Mouse (Mus musculus): Measurements from ENCODE around the gene Reps2. TPM values are rescaled to one million over a fixed set of nuclear protein-coding genes. Genes with fewer than 3 reads are reported as not detected.

The Reps2 gene
- polyA plus RNA-seq, 1 experiment from 2014 or later = 2.1 TPM

DNA sequence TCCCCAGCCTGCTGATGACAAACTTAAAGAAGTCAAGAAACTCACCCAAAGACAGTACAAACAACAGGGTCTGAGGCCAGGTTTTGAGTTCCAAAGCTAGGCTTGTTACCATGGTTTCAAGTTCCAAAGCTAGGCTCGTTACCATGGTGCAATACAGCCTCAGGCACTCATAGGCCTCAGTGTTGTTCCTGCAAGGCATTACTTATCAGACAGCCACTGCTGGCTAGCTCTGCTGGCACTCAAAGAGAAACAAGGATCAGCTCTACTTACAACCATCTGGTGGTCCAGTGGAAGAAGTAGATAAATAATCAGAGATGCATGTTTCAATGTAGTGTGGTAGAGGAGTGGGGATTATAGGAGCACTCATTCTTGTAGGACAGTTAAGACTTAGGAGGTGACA, 200.5 kb downstream of the Reps2 start:
- Histone ChIP-seq H3K4me2 (replicated peaks) (no peak overlapping the region), H3K27ac (replicated peaks) (no peak overlapping the region), H3K4me3 (replicated peaks) (no peak overlapping the region), H3K36me3 (no peaks in the 10 kb centered on the region), H3K4me1 (no peaks in the 10 kb centered on the region), H3K27me3 (peaks cover 3% of the 10 kb centered on the region; the same call in 1 of the 2 replicates), H3K9ac (no peak overlapping the region), H3K9me3 (replicated peaks) (no peaks in the 10 kb centered on the region)
- no peak for ATAC-seq (ENCODE audit: insufficient number of reproducible peaks, low FRiP score, low TSS enrichment, low read depth)
- WGBS = 39% methylated on average over 1 of the region's 1 CpGs

DNA sequence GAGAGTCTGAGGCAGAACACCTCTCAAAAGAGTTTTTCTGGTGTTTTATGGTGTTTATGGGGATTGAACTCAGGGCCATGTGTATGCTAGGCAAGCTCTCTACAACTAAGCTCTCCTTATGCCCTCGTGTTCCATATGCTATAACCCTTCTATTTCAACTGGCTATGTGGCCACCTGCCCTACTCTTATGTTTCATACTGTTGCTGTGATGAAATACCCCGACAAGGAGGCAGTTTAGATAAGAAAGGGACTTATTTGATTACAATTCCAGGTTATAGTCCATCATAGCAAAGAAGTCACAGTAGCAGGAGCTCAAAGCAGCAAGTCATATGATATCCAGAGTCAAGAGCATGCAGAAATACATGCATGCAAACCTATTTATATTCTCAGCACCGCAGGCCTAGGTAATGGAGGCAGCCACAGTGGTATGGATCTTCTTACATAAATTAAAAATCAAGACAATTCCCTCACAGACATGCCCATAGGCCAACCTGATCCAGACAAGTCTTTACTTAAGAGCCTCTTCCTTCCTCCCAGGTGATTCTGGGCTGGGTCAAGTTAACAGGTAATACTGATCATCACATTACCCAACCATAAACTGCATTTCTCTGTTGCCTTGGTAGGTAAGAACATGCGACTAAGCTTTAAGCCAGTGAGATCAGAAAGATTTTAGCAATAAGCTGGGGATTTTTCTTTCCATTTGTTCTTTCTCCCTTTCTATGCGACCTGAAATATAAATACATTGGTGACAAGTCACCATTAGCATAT, 210.5 kb downstream of the Reps2 start:
- Histone ChIP-seq H3K36me3 (no peaks in the 10 kb centered on the region), H3K4me2 (replicated peaks) (no peak overlapping the region), H3K27me3 (peaks cover 6% of the 10 kb centered on the region; the same call in 1 of the 2 replicates), H3K9ac (no peak overlapping the region), H3K27ac (replicated peaks) (no peak overlapping the region), H3K4me1 (no peaks in the 10 kb centered on the region), H3K9me3 (replicated peaks) (no peaks in the 10 kb centered on the region), H3K4me3 (replicated peaks) (no peak overlapping the region)
- 69% methylated on average over 5 of the region's 5 CpGs for WGBS
- no peak for ATAC-seq (ENCODE audit: insufficient number of reproducible peaks, low FRiP score, low TSS enrichment, low read depth)

DNA sequence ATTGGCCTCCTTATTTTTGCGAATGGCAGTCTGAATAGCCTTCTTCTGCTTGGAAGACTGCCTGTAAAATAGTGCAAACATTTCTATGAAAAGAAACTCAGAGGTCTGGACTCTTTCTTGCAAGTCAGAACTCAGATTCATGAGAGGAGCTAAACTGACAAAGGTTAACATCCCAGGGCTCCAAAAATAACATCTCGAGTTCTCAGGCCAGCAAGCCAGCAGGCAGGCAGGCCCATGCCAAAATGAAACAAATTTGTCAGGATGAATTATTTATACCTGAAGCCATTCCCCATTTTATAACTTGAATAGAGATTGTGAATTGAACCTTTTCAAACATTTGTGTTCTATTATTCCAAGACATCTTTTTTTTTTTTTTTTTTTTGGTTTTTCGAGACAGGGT, 215.8 kb downstream of the Reps2 start:
- 80% methylated on average over 2 of the region's 3 CpGs for WGBS
- no peaks in the 10 kb centered on the region for H3K36me3 ChIP-seq
- ATAC-seq (ENCODE audit: insufficient number of reproducible peaks, low FRiP score, low TSS enrichment, low read depth) = no peak
- no peak overlapping the region for H3K4me3 ChIP-seq (replicated peaks)
- no peaks in the 10 kb centered on the region for H3K4me1 ChIP-seq
- H3K27ac ChIP-seq (replicated peaks) = no peak overlapping the region
- H3K27me3 ChIP-seq = peaks cover under 1% of the 10 kb centered on the region; the same call in 1 of the 2 replicates
- H3K9ac ChIP-seq = no peak overlapping the region
- no peaks in the 10 kb centered on the region for H3K9me3 ChIP-seq (replicated peaks)
- H3K4me2 ChIP-seq (replicated peaks) = no peak overlapping the region

DNA sequence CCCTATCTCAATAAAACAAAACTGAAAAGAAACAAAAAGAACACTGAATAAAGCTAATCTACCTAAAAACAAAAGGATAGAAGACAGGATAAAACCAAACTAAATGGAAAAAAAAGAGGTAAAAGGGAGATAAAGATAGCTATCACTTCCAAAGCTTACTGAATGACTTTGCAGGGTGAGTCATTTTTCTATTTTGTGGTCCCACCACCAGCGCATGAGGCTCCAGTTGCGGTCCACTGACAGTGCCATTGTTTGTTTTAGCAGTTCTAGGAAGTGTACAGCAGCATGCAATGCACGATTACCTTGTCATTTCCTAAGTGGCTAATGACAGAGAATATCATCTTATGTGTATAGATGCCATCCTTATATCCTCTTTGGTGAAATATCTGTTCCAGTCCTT, 224.0 kb downstream of the Reps2 start:
- H3K4me2 ChIP-seq (replicated peaks) = no peak overlapping the region
- 69% methylated on average over 3 of the region's 3 CpGs for WGBS
- H3K9ac ChIP-seq = no peak overlapping the region
- no peak for ATAC-seq (ENCODE audit: insufficient number of reproducible peaks, low FRiP score, low TSS enrichment, low read depth)
- H3K4me3 ChIP-seq (replicated peaks) = no peak overlapping the region
- H3K36me3 ChIP-seq = no peaks in the 10 kb centered on the region
- no peaks in the 10 kb centered on the region for H3K9me3 ChIP-seq (replicated peaks)
- H3K27me3 ChIP-seq = 0 out of 2 replicates have a peak, but pooled peaks cover 3% of the 10 kb centered on the region
- H3K4me1 ChIP-seq = no peaks in the 10 kb centered on the region
- no peak overlapping the region for H3K27ac ChIP-seq (replicated peaks)

DNA sequence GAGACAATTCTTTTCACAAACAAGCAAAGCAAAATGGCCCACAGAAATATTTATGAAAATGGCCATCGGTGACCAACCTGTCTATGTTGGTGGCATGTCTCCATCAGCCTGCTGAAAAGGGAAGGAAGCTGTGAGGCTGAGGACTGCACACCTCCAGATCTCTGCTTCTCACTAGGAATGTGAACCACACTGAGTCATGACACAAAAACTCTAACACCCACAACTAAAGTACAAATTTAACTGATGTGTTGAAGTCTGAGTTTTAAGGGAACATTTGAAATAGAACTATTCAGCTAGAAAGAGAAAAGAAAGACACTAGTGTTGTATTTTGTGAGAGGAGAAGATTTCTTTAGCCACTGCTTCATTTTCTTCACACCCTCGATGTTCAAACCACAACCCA, 230.3 kb downstream of the Reps2 start:
- ATAC-seq (ENCODE audit: insufficient number of reproducible peaks, low FRiP score, low TSS enrichment, low read depth) = no peak
- no peak overlapping the region for H3K4me2 ChIP-seq (replicated peaks)
- H3K4me1 ChIP-seq = no peaks in the 10 kb centered on the region
- H3K9ac ChIP-seq = no peak overlapping the region
- no peak overlapping the region for H3K27ac ChIP-seq (replicated peaks)
- H3K9me3 ChIP-seq (replicated peaks) = no peaks in the 10 kb centered on the region
- H3K4me3 ChIP-seq (replicated peaks) = no peak overlapping the region
- peaks cover 12% of the 10 kb centered on the region; the same call in 1 of the 2 replicates for H3K27me3 ChIP-seq
- WGBS = 84% methylated on average over 2 of the region's 2 CpGs
- H3K36me3 ChIP-seq = no peaks in the 10 kb centered on the region

DNA sequence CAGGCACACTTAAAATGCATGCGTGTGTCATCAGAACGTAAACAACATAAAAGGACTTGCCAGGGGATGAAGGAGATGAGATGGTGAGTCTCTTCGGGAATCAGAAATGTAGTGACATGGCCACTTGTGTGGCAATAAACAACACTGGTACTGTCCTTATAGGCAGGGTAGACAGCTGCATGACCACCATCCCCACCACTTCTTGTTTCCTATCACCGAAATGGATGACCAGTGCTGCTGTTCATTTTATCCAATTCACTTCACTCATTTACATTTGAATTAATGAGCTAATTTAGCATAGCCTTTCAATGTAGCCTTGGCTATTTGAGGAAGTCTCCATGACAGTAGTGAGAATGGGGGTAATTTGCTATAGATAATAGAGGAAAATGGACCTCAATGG, 236.2 kb downstream of the Reps2 start:
- 84% methylated on average over 4 of the region's 4 CpGs for WGBS
- Histone ChIP-seq H3K36me3 (no peaks in the 10 kb centered on the region), H3K27ac (replicated peaks) (no peak overlapping the region), H3K27me3 (no peaks in the 10 kb centered on the region; the same call in 1 of the 2 replicates), H3K9ac (no peak overlapping the region), H3K9me3 (replicated peaks) (no peaks in the 10 kb centered on the region), H3K4me1 (no peaks in the 10 kb centered on the region), H3K4me2 (replicated peaks) (no peak overlapping the region), H3K4me3 (replicated peaks) (no peak overlapping the region)
- ATAC-seq (ENCODE audit: insufficient number of reproducible peaks, low FRiP score, low TSS enrichment, low read depth) = no peak

DNA sequence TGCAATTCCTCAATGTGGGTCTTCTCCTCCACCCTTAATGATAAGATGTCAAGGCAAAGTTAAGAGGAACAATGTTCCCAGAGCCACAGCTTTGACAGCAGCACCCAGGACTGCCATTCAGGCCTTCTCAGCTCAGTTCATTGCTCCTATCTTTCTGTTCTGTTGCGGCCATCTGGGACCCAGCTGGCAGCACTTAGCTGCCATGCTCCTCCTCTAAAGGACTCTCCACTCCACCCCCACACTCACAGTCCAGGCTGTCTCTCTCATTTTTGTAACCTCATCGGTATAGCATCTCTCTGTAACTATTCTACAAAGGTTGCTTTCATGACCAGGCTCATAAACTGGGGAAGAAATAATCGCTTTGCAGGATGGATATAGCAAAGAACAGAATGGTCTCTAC, 241.0 kb downstream of the Reps2 start:
- no peaks in the 10 kb centered on the region for H3K4me1 ChIP-seq
- WGBS = 58% methylated on average over 3 of the region's 3 CpGs
- ATAC-seq (ENCODE audit: insufficient number of reproducible peaks, low FRiP score, low TSS enrichment, low read depth) = no peak
- H3K9me3 ChIP-seq (replicated peaks) = no peaks in the 10 kb centered on the region
- H3K36me3 ChIP-seq = no peaks in the 10 kb centered on the region
- peaks cover 2% of the 10 kb centered on the region; the same call in 1 of the 2 replicates for H3K27me3 ChIP-seq
- H3K27ac ChIP-seq (replicated peaks) = no peak overlapping the region
- no peak overlapping the region for H3K9ac ChIP-seq
- no peak overlapping the region for H3K4me3 ChIP-seq (replicated peaks)
- no peak overlapping the region for H3K4me2 ChIP-seq (replicated peaks)

DNA sequence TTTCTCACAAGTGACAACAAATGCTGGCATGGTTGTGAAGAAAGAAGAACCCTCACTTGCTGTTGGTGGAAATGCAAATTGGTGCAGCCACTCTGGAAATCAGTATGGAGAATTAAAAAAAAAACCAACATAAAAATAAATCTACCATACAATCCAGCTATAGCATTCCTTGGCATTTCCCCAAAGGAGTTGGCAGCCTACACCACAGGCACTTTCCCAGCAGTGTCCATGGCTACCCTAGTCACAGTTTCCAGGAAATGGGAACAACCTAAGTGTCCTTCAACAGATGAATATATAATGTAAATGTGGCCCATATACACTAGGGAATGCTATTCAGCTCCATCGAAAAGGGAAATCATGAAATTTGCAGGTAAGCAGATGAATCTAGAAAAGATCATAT, 262.7 kb downstream of the Reps2 start:
- Histone ChIP-seq H3K4me2 (replicated peaks) (no peak overlapping the region), H3K36me3 (no peaks in the 10 kb centered on the region), H3K27me3 (no peaks in the 10 kb centered on the region), H3K9ac (no peak overlapping the region), H3K9me3 (replicated peaks) (no peaks in the 10 kb centered on the region), H3K27ac (replicated peaks) (no peak overlapping the region), H3K4me1 (no peaks in the 10 kb centered on the region), H3K4me3 (replicated peaks) (no peak overlapping the region)
- ATAC-seq (ENCODE audit: insufficient number of reproducible peaks, low FRiP score, low TSS enrichment, low read depth) = no peak
- WGBS = 87% methylated on average over 1 of the region's 1 CpGs

DNA sequence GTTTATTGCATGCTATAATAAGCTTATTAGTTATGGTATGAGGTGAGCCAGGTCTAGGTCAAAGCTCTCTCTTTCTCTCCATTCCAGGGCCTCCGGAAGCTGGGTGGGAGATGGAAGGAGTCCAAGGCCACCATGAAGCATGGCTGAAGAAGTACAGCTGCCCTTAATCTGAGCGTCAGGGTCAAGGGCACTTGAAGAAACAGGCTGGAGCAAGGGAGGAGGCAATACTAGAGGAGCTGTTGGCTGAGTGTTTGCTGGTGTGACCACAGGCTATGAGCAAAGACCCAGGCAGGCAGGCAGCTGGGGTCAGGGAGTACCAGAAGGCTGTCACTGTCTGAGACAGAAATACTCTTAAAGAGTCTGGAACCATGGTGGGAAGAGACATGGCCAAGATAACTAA, 280.2 kb downstream of the Reps2 start:
- no peaks in the 10 kb centered on the region for H3K9me3 ChIP-seq (replicated peaks)
- no peak for ATAC-seq (ENCODE audit: insufficient number of reproducible peaks, low FRiP score, low TSS enrichment, low read depth)
- 51% methylated on average over 2 of the region's 2 CpGs for WGBS
- no peaks in the 10 kb centered on the region for H3K27me3 ChIP-seq
- no peak overlapping the region for H3K4me3 ChIP-seq (replicated peaks)
- H3K4me2 ChIP-seq (replicated peaks) = no peak overlapping the region
- H3K36me3 ChIP-seq = no peaks in the 10 kb centered on the region
- H3K27ac ChIP-seq (replicated peaks) = no peak overlapping the region
- H3K4me1 ChIP-seq = no peaks in the 10 kb centered on the region
- H3K9ac ChIP-seq = no peak overlapping the region

Other genes with a start within 250 kb of the Reps2 start
- gene Rbbp7, start 116.8 kb upstream of the Reps2 start, polyA plus RNA-seq (2015; fragmentation: Nextera tagmentation; extraction: Ambion mirVana) = 425 and 436 TPM in 2 replicates
- 12.5 and 13.2 TPM in 2 replicates for gene Txlng, start 185.8 kb upstream of the Reps2 start, polyA plus RNA-seq (2015; fragmentation: Nextera tagmentation; extraction: Ambion mirVana)
- gene Syap1, start 244.8 kb upstream of the Reps2 start, polyA plus RNA-seq (2015; fragmentation: Nextera tagmentation; extraction: Ambion mirVana) = 40.2 and 47.1 TPM in 2 replicates